Mouse (Mus musculus): ENCODE measurements around the gene Tas2r126.
"Not testable (repeated sequence)": the region's sequence is repeated elsewhere in the genome, so short reads cannot be mapped to it uniquely, and the experiment has no call there.

Tas2r126 gene

DNA sequence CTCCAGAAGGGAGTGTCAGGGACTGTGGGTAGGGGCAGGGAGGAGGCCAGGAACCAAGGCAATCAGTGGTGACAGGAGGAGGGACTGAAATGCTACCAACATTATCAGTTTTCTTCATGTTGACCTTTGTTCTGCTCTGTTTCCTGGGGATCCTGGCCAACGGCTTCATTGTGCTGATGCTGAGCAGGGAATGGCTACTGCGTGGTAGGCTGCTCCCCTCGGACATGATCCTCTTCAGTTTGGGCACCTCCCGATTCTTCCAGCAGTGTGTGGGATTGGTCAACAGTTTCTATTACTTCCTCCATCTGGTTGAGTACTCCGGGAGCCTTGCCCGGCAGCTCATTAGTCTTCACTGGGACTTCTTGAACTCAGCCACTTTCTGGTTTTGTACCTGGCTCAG is at the start of gene Tas2r126:
TSS of gene Tas2r126 (plus strand) at position 90 of the 400 bp plus-strand sequence.
- DNase-seq (ENCODE audit: low spot score), result no peak

DNA sequence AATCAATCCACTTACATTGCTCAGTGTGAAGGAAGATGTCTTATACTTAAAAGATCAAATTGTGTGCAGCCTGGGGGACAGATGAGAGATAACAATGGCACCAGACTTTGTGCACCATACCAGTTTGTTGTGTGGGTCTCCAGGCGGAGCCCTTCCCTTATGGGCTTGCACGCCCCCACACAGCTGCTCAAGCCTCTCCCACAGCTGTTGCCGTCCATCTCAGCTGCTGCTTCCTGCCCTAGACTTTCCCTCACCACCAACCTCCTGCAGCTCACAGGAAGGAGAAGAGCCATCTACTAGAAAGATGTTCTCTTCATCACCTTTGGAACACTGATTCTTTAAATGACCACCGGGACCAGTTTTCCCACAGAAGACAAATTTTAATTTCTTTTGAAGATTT is 48.7 kb upstream of the Tas2r126 start:
- DNase-seq (ENCODE audit: low spot score), result no peak

DNA sequence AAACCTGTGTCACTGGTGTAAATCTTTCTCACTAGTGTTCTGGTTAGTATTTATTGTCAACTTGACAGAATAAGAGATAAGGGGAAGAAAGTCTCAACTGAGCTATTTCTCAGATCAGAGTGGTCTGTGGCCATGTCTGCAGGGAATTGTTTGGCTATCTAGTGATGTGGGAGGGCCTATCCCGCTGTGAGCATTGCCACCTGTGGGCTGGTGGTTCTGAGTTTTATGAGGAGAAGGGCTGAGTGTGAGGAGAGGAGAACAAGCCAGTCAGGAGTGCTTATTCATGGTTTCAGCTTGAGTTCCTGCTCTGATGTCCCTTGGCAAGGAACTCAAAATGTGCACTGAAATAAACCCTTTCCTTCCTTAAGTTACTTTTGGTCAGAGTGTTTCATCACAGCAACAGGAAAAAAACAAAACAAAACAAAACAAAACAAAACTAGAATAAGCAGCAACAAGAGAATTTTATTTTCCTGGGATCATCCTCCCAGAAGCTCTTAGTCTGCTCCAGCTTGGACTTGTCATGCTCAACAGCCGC is 42.5 kb upstream of the Tas2r126 start:
- DNase-seq (ENCODE audit: low spot score), result no peak

DNA sequence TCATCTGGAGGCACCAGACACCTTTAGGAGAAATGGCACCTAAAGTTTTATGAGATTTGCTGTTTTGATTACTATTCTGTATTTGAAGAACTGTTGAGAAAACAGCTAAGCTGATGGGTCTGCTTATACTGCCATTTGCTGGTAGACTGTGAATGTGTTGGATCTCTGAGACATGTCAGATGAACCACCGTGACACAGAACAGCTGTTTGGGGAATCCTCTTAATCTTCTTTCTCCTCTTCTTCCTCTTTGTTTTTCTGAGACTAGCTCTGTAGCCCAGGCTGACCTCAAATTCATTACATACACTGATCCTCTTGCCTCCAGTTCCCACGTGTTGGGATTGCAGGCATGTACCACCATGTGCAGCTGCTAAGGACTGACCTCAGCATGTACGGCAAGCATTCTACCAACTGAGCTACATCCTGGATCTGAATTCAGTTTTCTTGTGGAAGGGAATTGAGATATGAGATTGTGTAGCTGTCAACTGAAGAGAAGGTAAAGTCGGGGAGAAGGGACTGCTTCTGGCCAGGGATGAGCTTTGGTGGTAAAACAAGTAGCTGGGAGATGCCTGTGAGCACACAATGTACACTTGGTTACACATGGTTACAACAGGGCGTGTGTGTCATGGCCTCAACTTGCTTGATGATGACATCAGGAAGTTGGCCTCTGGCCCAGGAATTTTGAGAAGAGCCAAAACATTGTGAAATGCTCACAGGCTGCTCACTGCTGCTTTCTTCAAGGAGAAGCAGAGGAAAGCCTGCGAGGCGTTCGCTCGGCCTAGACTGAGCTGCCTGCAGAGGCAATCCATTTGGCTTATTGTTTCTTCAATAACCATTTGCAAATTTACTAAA is 38.1 kb upstream of the Tas2r126 start:
- peak; percentile 83 for DNase-seq (ENCODE audit: low spot score)

DNA sequence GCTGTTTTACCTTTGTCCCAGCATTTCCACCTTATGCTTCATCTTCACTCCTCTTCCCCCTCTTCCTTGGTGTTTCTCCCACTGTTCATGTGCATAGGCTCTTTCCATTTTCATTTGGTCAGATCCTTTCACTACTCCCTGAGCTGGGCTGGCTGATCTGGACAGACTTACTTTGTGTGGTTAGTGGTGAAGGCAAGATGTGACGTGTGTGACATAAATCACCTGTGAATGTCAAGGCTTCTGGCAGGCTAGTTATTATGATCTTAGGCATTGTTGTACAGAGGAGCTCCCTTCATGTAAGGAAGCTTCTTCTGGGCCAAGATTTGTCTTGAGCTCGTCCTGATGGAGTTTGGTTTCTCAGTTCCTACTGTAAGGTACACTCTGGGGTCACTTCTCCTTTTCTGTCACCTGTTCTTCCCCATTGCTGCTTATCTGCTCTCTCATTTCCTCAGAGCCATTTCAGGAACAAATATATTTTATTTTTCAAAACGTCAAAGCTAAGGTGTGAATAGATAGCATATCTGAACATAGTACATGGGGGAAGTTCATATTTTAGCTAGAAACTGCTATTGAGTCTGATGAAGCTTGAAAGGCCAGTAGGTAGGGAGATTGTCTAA is 37.2 kb upstream of the Tas2r126 start:
- DNase-seq (ENCODE audit: low spot score), result no peak

DNA sequence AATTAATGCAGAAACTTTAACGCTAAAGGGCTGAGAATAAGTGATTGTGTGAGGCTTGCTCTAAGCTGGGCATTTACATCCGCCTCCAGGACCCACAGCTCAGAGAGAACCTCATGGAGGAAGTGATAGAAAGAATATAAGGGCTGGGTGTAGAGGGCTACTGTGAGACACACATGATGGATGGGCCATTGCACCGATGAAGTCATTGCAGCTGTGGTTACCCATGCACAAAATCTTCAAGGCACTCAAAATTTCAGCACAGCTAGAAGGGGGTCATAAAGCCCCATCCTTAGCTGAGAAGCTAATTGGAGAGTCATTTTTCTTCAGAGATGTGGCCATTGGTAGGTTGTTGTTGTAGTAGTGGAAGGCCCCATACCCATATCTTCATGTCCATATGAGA is 36.0 kb upstream of the Tas2r126 start:
- DNase-seq (ENCODE audit: low spot score), result no peak

DNA sequence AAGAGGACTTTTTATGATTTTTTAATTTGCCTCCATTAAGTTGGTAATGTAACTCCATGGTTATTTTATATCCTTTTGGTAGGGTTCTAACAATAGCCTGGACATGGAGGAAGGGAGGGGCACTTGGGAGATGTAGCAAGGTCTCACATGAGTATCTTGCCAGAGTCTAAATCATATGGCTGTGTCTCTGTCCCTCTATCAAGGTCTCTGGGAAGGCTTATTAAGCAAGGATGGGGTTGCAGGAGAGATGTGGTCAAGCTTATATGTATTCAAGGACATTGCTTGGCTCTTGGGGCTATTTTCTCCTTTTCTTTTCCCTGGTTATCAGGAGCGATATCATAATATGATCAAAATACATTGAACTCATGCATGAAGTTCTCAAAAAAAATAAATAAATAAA is 35.3 kb upstream of the Tas2r126 start:
- DNase-seq (ENCODE audit: low spot score), result no peak

DNA sequence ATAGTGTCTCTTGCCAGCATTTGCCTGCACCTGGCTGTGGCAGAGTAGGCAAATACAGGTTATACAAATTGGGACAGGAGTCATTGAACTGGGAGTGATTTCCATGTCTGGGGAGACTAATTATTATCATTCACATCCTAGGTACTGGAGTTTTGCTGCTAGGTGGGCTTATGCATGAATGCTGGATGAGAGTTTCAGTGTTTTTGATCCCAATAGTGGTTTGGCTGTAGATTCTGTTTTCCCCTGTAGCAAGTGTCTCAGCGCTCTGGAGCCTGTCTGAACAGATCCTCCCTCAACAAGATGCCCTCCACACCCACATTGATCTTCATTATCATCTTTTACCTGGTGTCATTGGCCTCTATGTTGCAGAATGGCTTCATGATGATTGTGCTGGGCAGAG is 34.4 kb upstream of the Tas2r126 start, which contains the start of gene Tas2r143:
TSS of gene Tas2r143 (plus strand) at position 301 of the 400 bp plus-strand sequence.
- no peak for DNase-seq (ENCODE audit: low spot score)

DNA sequence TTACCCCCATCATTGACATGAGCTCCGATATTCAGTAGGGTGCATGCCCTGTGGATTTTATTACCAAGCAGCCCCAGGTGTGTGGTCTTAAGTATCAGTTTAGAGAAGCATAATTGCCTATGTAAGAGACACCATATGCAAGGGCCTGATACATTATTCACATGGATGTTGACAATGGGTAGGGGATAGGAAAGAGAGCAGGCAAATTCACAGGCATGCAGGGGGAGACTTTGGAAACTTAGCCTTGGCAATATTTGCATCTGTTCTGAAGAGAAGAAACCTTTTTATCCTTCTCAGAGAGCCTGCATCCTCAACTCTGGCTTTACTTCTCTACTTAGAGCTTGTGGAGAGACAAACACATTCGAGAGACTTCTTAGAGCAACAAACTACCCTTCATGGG is 29.2 kb upstream of the Tas2r126 start, which contains the start of gene Tas2r135:
TSS of gene Tas2r135 (plus strand) at position 301 of the 400 bp plus-strand sequence.
- no peak for DNase-seq (ENCODE audit: low spot score)

DNA sequence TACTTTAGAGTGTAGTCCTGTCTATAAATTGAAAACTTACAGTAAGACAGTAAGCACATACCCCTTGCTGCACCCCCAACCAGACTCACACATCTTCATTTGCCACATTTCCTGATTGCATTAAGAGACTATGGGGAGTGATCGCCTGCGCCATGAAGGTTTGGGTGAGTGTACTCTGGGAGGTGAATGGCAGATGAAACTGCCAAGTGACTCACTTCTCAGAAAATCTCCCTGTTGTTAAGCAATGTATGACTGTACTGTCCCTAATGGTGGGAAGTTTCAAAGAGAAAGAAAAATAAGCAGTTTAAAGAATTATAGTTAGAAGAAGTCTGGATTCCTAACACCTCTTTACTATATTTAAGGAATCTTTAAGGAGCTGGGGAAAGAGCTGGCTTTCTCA is 14.9 kb upstream of the Tas2r126 start:
- no peak for DNase-seq (ENCODE audit: low spot score)

DNA sequence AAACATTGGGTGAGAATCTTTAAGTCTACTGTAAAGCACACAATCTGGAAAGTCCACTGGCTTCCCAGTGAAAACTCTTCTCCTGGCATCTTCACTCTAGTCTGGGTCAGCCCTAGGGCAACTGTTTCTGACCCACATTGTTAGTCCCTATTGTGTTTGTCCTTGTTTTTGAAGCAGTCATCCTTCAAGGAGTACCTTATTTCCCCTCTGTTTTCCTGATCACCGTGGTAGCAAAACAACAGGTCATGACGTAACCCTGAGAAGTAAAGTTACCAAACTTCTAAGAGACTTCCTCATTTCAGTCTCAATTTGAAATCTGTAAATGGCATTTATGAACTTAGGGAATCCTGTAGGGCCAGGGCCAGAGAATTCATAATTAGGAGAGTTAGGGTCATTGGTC is 12.9 kb upstream of the Tas2r126 start:
- no peak for DNase-seq (ENCODE audit: low spot score)

DNA sequence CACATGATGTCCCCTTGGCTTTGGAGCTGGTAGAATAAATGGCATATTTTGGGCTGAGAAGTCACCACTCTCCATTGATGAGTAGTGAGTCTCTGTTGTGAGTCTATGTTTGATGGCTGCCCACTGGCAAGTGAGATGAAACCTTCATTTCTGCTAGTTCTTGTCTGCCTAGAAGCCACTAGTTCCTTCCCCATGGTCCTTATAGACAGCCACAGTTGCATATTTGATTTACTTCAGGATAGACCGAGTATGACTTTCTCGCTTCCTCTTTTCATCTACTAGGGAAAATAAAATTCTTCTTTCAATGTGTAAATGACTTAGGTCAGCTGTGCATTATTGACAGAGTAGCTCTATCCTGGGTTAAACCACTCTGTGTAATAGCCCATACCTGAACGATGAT is 9.9 kb upstream of the Tas2r126 start:
- DNase-seq (ENCODE audit: low spot score), result no peak

DNA sequence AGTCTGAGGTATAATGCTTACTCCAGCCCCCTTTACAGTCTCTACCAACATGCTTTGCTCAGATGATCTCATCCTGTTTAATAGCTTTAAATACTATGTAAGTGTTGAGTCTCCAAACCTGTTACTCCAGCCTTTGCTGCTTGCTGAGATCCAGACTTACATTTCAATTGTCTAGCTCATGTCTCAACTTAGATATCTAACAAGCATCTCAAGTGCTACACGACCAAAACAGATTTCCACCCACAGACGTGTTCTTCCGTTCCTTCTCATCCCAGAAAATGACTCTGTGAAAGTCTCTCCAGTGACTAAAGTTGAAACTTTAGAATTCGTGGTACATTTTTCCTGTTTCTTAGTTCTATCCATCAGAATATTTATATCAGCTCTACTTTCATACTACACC is 8.0 kb upstream of the Tas2r126 start:
- DNase-seq (ENCODE audit: low spot score), result no peak

DNA sequence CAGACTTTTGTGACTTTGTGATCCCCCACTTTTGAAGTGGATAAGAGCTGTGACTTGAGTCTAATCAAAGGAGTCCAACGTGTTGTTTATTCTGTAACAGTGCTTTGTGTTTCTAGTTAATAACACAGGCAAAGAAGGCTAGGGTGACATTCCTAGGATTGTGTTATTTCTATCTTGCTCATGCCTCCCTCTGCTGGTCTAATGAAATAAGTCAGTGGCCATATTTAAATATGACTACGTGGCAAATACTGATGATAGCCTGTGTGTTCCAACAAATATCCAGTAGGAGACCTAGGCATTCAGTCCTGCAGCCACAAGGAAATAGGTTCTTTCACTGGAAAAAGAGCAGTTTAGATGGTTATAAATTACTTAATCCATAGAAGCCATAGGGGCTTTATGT is 781 bp upstream of the Tas2r126 start:
- DNase-seq (ENCODE audit: low spot score), result peak; percentile 9

DNA sequence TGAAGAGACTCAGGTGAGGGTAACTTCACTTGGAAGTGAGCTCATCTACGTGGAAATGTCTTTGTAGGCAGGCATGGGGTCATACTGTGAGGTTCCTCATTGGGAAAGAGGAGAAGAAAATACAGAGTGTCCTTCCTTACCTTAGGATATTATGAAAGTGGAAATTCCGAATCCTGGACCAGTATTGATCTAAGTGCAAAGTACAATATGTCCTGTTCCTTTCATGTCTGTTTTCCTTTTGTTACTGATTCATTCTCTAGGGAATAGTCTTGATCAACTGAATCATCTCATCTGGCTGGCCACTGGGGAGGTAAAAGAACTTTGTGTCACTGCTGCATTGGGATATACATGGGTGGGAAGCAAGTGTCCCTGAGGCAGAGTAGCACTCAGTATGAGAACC is 1.2 kb downstream of the Tas2r126 start:
- no peak for DNase-seq (ENCODE audit: low spot score)

DNA sequence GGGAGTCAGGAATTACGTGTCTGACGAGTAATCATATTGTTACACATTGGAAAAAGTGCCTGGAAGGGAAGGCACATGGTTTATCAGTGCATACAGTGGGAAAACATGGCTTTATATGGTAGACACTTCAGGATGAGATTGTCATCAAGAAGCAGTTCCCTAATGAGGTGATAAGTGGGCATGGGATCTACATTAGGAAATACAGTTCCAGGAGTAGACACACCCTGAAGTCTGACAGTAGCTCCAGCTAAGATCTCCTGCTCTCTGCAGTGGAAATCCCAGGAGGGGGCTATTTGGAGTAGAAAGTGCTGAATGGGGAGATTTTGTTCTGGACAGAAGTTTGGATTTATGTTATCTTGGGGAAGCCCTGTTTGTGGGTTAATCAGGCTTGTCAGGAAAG is 7.1 kb downstream of the Tas2r126 start:
- DNase-seq (ENCODE audit: low spot score), result no peak

DNA sequence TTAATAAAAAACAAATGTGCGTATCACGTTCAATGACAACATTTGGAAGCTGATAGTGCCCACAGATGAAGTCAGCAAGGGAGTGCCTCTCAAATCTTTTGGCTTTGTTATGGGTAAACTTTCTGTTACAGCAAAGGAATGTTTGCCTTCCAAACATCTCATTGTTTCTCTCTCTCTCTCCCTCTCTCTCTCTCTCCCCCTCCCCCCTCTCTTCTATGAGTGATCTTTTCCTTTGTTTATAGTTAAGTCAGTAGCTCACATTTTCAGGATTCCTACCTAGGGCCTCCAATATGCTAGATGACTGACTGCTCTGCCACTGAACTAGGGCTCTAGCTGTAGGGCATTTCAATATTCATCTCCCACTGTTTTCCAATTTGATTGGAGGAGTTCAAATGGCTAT is 10.2 kb downstream of the Tas2r126 start:
- no peak for DNase-seq (ENCODE audit: low spot score)

DNA sequence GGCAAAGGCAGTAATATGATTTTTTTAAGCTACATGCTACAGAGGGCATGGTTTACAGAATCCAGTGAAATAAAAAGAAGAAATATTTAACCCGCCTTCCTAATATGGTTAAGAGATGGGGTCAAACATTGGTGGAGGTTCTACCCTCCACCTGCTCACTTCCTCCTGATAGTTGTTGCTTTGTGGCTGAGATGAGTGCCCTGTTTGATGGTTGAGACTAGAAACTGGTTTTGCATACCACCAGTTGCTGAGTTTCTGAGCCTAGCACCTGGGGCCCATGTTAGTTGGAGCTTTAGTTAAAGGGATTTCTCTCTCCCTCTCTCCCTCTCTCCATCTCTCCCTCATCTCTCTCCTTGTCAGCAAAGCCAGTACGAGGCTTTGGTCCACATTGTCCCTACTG is 13.0 kb downstream of the Tas2r126 start:
- no peak for DNase-seq (ENCODE audit: low spot score)

DNA sequence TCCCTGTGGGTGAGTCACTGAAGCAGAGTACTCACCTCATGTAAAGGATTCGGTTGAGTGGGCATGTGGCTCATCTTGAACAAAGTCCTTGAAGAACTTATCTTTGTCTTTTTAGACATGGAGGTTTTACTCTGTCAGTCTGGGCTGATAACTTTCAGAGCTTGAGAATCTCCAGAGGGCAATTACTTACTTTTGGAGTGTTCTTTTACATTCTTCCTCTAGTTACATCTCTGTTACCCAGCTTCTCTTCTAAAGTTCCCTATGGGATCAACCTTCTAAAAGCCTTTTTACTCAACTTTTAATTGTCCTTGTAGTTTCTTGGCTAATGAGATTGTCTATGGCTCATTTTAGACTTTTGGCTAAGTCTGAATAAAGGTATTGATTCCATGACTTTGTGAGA is 30.8 kb downstream of the Tas2r126 start, which contains the start of gene Olfr458:
TSS of gene Olfr458 (minus strand) at position 101 of the 400 bp plus-strand sequence.
- DNase-seq (ENCODE audit: low spot score), result no peak

DNA sequence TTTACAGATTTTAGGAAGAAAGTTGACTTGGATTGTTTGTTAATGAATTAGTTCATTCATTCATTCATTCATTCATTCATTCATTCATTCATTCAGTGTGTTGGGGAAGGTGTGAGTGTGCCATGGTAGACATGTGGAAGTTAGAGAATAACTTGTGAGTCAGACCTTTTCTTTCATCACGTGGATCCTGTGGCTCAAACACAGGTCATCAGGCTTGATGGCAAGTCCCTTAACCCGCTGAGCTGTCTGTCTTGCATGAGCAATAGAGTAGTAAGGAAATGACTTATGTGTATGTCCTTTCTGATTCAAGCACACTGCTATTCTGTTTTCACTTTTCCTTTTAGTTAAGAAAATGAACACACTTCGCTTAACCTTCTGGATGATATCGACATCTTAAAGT is 36.2 kb downstream of the Tas2r126 start:
- DNase-seq (ENCODE audit: low spot score), result no peak

DNA sequence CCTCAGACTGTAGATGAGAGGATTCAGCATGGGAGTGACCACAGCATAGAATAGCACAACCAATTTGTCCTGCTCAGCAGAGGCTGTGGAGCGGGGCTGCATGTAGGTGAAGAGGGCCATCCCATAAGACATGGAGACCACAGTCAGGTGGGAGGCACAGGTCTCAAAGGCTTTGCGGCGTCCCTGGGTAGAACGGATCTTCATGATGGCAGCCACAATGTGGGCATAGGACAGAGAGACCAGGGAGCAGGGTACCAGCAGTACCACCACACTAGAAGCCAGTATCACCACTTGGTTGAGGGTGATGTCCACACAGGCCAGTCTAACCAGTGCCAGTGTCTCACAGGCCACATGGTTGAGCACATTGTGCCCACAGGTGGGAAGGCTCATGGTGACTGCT is 37.0 kb downstream of the Tas2r126 start:
- DNase-seq (ENCODE audit: low spot score), result not testable (repeated sequence)

DNA sequence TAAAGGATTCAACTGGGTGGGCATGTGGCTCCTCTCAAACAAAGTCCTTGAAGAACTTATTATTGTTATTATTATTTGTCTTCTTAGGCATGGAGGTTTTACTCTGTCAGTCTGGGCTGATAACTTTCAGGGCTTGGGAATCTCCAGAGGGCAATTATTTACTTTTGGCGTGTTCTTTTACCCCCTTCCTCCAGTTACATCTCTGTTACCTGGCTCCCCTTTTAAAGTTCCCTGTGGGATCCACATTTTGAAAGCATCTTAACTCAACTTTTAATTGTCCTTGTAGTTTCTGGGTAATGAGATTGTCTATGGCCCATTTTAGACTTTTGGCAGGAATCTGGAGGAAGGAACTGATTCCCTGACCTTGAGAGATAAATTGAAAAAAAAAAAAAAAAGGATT is 41.9 kb downstream of the Tas2r126 start, which contains the start of gene Olfr457:
TSS of gene Olfr457 (minus strand) at position 101 of the 400 bp plus-strand sequence.
- DNase-seq (ENCODE audit: low spot score), result no peak

DNA sequence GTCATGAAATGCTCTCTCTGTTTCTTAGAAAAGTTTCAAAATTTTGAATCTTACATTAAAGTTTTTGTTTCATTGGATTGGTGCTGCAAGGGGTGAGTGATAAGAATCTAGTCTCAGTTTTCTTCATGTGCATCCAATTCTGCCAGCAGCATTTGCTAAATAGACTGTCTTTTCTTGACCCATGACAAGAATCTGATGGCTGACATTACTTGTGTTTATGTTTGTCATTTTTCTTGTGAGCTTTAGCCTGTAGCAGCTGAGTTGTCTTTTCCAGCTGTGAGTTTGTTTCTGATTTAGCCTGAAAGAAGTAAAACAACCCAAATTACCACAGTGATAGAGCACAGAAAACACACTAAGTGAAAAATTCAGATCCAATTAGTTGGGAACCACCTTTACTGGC is 50.3 kb downstream of the Tas2r126 start:
- no peak for DNase-seq (ENCODE audit: low spot score)

Data from MN1 (cell line).